Mouse (Mus musculus) G1E (cell line): ENCODE results near the gene Col7a1.

Source experiments
- CTCF ChIP-seq: IDR thresholded peaks from 2 replicates; pipeline ENCODE4 v1.5.1; 2012; ENCODE audit warnings: low read depth, low read length, inconsistent platforms, mixed read lengths
- GATA1 ChIP-seq: IDR thresholded peaks from 2 replicates; pipeline ENCODE4 v1.6.1; 2012; ENCODE audit warnings: borderline replicate concordance, low read length, inconsistent platforms, mixed read lengths
- POLR2AphosphoS5 ChIP-seq: IDR thresholded peaks from 2 replicates; pipeline ENCODE4 v1.6.1; 2012; ENCODE audit warnings: low read depth, low read length, inconsistent platforms; ENCODE audit not compliant: insufficient replicate concordance
- TAL1 ChIP-seq: conservative IDR thresholded peaks from 2 replicates; pipeline ENCODE4 v1.6.1; 2012; ENCODE audit warnings: low read depth, low read length, inconsistent platforms, mixed read lengths

- no peak for TF ChIP-seq GATA1
- no peak for TF ChIP-seq TAL1
- no peak for TF ChIP-seq CTCF
- TF ChIP-seq POLR2AphosphoS5 = no peak
Measured at GRCm38 (mm10) chr9:109028919-109029318, 75.5 kb downstream of the Col7a1 start.
